Mouse (Mus musculus): ENCODE measurements at regions not wholly inside any gene's neighbourhood (a gene's known extent, or its start where the extent isn't known, plus 50 kb on each side); places are given as distances from the start of the nearest gene placed in this dataset.

GRCm38 (mm10) chr12:15897539-15897938 lies 80.8 kb upstream of the Trib2 start:
- intact Hi-C loops (cut with DNase I): no loop called here
- DNase-seq: peak; percentile 5

- intact Hi-C loops (cut with DNase I): no loop called here
- peak; percentile 61 for DNase-seq
These were observed 79.8 kb upstream of the Trib2 start for GRCm38 (mm10) chr12:15896511-15896910.

- intact Hi-C loops (cut with DNase I): no loop called here
- DNase-seq: no peak
These were observed 78.5 kb upstream of the Trib2 start for GRCm38 (mm10) chr12:15895215-15895614.

- DNase-seq: no peak
- intact Hi-C loops (cut with DNase I): no loop called here
These were observed 73.9 kb upstream of the Trib2 start for GRCm38 (mm10) chr12:15890591-15890990.

- intact Hi-C loops (cut with DNase I): no loop called here
- no peak for DNase-seq
These were observed 63.2 kb upstream of the Trib2 start for GRCm38 (mm10) chr12:15879907-15880430.

All from left cerebral cortex, postnatal 4 days (tissue).